Mouse (Mus musculus): ENCODE results near the gene Msmp. TPM values are rescaled to one million over a fixed set of nuclear protein-coding genes. Genes with fewer than 3 reads are reported as not detected.
"Not testable (repeated sequence)": the region's sequence is repeated elsewhere in the genome, so short reads cannot be mapped to it uniquely, and the experiment has no call there.

Msmp gene
- polyA plus RNA-seq, 1 experiment from 2014 or later, result 1.7 TPM

DNA sequence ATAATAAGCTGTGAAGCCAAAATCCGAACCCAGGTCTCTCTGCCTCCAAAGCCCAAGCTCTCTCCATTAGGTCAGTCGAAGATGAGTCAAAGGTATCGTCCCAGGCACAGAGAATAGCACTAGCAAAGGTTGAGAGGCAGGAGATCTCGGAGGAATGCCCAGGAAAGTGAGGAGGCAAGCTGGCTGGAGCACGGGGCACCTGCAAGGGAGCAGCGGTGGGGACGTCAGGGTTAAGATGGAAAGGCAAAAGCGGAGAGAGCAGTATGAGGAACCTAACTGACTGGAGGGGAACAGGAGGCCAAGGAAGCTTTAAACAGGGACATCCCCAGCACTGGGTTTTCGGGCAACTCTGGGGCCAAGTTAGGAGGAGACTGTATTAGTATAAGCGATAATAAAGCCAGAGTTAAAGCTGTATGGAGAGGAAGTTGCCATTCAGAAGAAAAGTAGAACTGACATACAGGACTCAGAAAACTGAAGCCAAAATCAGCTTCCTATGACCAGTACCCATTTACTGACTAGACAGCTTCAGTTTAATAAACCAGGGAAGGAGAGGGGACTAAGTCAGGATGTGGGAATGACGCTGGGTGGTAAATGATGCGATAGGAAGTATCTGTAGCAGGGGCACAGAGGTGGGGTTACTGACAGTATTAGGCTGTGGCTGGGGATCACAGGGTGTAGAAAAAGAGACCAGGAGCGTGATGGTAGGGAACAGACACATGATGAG is 24.6 kb downstream of the Msmp start:
- Histone ChIP-seq H3K4me2 (ENCODE audit: low read length) (no peak overlapping the region), H3K27me3 (replicated peaks; ENCODE audit: control insufficient read depth, insufficient read depth, low read length) (no peaks in the 10 kb centered on the region), H3K36me3 (ENCODE audit: control insufficient read depth, insufficient read depth) (peaks cover 8% of the 10 kb centered on the region), H3K9ac (replicated peaks; ENCODE audit: low read depth, low read length) (no peak overlapping the region), H3K4me1 (replicated peaks; ENCODE audit: control insufficient read depth, insufficient read depth, low read length) (peaks cover 39% of the 10 kb centered on the region), H3K27ac (ENCODE audit: low read length) (no peak overlapping the region), H3K9me3 (ENCODE audit: control insufficient read depth, low read length) (no peaks in the 10 kb centered on the region), H3K4me3 (replicated peaks; ENCODE audit: low read length) (no peak overlapping the region)
- 85% methylated on average over 13 of the region's 13 CpGs for WGBS
- no peak for ATAC-seq

DNA sequence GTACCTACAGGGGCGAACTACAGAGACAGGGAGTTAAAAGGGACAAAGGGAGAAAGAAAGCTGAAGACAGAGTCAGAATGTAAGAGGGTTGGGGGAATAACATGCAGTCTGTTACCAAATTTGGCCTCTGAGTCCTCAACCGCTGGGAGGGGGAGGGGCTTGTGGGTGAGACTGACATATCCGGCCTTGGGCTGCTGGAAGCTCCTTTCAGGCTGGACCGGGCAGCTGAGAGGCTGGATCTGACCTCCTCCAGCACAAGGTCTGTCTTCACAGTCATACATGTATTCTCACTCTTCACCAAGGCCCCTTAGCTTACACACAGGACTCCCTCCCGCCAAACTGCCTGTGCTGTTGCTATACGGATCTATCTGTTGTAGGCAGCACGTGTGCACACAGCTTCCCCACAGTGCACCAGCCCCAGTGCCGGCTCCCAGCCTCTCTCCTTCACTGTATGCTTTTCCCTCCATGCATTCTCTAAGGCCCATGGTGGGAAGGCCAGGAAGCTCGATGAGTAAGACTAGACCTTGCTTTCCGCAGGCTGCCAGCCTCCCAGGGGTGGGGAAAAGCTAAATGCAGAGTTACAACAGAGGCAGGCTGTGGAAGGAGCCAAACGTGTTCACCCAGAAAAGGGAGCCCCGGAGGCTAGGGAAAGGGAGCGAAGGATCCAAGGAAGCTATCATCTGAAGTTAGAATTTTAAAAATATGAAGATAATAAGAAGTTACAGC is 25.5 kb downstream of the Msmp start:
- H3K36me3 ChIP-seq (ENCODE audit: control insufficient read depth, insufficient read depth), result peaks cover 6% of the 10 kb centered on the region
- no peak for ATAC-seq
- H3K4me2 ChIP-seq (ENCODE audit: low read length), result no peak overlapping the region
- H3K9ac ChIP-seq (replicated peaks; ENCODE audit: low read depth, low read length), result peak overlapping the region; percentile 6; the same call in 1 of the 2 replicates
- H3K4me3 ChIP-seq (replicated peaks; ENCODE audit: low read length), result no peak overlapping the region
- H3K9me3 ChIP-seq (ENCODE audit: control insufficient read depth, low read length), result no peaks in the 10 kb centered on the region
- WGBS, result 43% methylated on average over 13 of the region's 13 CpGs
- H3K27ac ChIP-seq (ENCODE audit: low read length), result no peak overlapping the region
- H3K27me3 ChIP-seq (replicated peaks; ENCODE audit: control insufficient read depth, insufficient read depth, low read length), result no peaks in the 10 kb centered on the region
- peaks cover 35% of the 10 kb centered on the region for H3K4me1 ChIP-seq (replicated peaks; ENCODE audit: control insufficient read depth, insufficient read depth, low read length)

DNA sequence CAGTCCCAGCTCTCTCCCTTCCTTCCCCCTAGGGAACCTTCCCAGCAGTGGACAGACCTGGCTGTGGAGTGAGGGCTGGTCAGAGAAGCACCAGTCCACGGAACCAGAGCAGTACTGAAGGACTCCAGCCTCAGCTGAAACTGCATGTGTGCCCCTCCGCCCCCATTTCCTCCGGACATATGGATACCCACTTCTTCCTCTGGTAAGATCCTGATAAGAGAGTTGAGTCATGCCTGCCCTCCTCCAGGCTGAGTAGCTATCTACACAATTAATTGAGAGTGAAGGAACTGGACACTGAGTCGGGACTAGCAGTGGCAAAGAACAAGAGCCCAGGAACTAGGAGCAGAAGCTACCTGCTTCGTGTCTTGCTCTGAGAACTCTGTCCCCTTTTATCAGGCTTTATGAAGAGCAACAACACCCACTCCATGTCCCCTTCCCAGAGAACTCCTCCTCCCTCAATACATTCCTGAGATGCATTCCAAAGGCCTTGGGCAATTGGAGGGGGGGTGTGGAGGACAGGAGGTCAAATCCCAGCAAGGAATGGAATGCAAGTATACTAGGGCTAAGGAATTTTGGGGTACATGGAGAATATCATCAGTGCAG is 26.2 kb downstream of the Msmp start:
- H3K9ac ChIP-seq (replicated peaks; ENCODE audit: low read depth, low read length), result no peak overlapping the region

DNA sequence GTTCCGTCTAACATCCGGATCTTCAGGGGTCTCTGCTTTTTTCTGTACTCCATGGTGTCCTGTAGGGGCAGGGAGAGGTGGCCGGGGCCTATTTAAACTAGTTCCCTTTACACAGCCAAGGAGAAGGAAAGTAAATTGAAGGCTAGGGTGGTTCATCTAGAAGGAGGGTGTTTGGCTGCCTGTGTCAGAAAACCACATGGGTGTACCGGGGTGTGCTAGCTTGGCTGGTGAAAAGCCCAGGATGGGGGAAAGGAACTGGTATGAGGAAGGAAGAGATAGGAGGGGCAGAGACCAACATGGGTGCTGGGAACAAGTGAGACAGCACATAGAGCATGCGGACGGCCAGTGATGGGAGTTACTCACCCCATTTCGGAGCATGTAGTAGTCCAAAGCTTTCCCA is 28.4 kb downstream of the Msmp start:
- no peak for ATAC-seq
- peaks cover 26% of the 10 kb centered on the region for H3K36me3 ChIP-seq (ENCODE audit: control insufficient read depth, insufficient read depth)
- WGBS, result 97% methylated on average over 7 of the region's 7 CpGs

More for the DNA sequence above, 26.2 kb downstream of the Msmp start:
- H3K4me2 ChIP-seq (ENCODE audit: low read length), result no peak overlapping the region
- no peak for ATAC-seq
- no peaks in the 10 kb centered on the region for H3K9me3 ChIP-seq (ENCODE audit: control insufficient read depth, low read length)
- H3K27ac ChIP-seq (ENCODE audit: low read length), result no peak overlapping the region
- 60% methylated on average over 5 of the region's 5 CpGs for WGBS
- peaks cover 28% of the 10 kb centered on the region for H3K4me1 ChIP-seq (replicated peaks; ENCODE audit: control insufficient read depth, insufficient read depth, low read length)
- H3K36me3 ChIP-seq (ENCODE audit: control insufficient read depth, insufficient read depth), result peaks cover 12% of the 10 kb centered on the region
- no peaks in the 10 kb centered on the region for H3K27me3 ChIP-seq (replicated peaks; ENCODE audit: control insufficient read depth, insufficient read depth, low read length)
- H3K4me3 ChIP-seq (replicated peaks; ENCODE audit: low read length), result no peak overlapping the region

DNA sequence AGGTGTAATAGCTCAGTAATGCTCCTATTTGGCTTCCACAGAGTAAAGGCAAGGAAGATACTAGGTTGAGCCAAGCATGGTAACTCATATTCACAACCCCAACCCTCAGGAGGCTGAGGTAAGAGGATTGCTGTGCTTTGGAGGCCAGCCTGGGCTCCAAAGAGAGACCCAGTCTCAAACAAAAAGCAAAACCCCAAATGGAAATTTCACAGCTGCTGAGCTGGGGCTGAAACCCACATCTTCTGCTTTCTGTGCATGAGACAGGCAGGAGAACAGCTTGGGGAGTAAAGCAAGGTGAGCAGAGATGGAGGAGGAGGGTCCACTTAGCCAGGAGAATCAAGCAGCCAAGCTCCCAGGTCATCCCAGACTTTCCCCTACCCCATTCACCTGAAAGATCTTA is 30.4 kb downstream of the Msmp start:
- Histone ChIP-seq H3K4me3 (replicated peaks; ENCODE audit: low read length) (no peak overlapping the region), H3K4me2 (ENCODE audit: low read length) (no peak overlapping the region), H3K27me3 (replicated peaks; ENCODE audit: control insufficient read depth, insufficient read depth, low read length) (no peaks in the 10 kb centered on the region), H3K36me3 (ENCODE audit: control insufficient read depth, insufficient read depth) (peaks cover 41% of the 10 kb centered on the region), H3K9me3 (ENCODE audit: control insufficient read depth, low read length) (no peaks in the 10 kb centered on the region), H3K9ac (replicated peaks; ENCODE audit: low read depth, low read length) (no peak overlapping the region), H3K4me1 (replicated peaks; ENCODE audit: control insufficient read depth, insufficient read depth, low read length) (peaks cover 4% of the 10 kb centered on the region; the same call in 1 of the 2 replicates), H3K27ac (ENCODE audit: low read length) (no peak overlapping the region)
- ATAC-seq, result no peak

More for the DNA sequence above, 28.4 kb downstream of the Msmp start:
- Histone ChIP-seq H3K4me3 (replicated peaks; ENCODE audit: low read length) (no peak overlapping the region), H3K4me1 (replicated peaks; ENCODE audit: control insufficient read depth, insufficient read depth, low read length) (peaks cover 20% of the 10 kb centered on the region), H3K27ac (ENCODE audit: low read length) (no peak overlapping the region), H3K4me2 (ENCODE audit: low read length) (no peak overlapping the region), H3K27me3 (replicated peaks; ENCODE audit: control insufficient read depth, insufficient read depth, low read length) (no peaks in the 10 kb centered on the region), H3K9me3 (ENCODE audit: control insufficient read depth, low read length) (no peaks in the 10 kb centered on the region), H3K9ac (replicated peaks; ENCODE audit: low read depth, low read length) (no peak overlapping the region)

DNA sequence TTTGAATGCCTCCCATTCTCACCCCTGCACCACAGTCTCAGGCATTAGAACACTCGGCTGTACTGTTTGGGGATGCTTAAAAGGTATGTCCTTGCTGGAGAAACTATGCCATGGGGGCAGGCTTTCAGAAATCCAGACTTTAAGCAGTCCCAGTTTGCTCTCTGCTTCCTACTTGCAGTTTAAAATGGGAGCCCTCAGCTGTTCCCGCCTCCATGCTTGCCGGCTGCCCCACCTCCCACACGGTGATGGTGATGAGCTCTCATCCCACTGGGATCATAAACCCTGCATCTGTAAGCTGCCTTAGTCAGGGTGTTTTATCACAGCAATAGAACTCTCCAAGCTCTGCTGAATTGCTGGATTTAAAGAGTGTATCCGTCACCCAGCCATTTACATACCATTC is 31.9 kb downstream of the Msmp start:
- H3K27me3 ChIP-seq (replicated peaks; ENCODE audit: control insufficient read depth, insufficient read depth, low read length), result no peaks in the 10 kb centered on the region
- no peak overlapping the region for H3K4me2 ChIP-seq (ENCODE audit: low read length)
- H3K9me3 ChIP-seq (ENCODE audit: control insufficient read depth, low read length), result no peaks in the 10 kb centered on the region
- H3K4me1 ChIP-seq (replicated peaks; ENCODE audit: control insufficient read depth, insufficient read depth, low read length), result no peaks in the 10 kb centered on the region
- peaks cover 48% of the 10 kb centered on the region for H3K36me3 ChIP-seq (ENCODE audit: control insufficient read depth, insufficient read depth)
- H3K9ac ChIP-seq (replicated peaks; ENCODE audit: low read depth, low read length), result no peak overlapping the region
- H3K27ac ChIP-seq (ENCODE audit: low read length), result no peak overlapping the region
- 98% methylated on average over 5 of the region's 5 CpGs for WGBS
- H3K4me3 ChIP-seq (replicated peaks; ENCODE audit: low read length), result no peak overlapping the region
- no peak for ATAC-seq

DNA sequence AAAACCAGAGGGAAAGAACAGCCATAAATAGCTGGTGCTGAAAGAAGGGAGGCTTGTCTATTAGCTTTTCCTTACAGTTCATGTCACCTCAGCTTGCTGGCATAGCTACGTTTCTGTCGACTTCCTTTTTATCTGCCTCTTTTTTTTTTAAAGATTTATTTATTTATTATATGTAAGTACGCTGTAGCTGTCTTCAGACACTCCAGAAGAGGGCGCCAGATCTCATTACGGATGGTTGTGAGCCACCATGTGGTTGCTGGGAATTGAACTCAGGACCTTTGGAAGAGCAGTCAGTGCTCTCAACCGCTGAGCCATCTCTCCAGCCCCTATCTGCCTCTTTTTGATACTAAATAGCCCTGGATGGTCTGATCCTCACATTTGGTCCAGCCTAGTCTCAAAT is 32.4 kb downstream of the Msmp start:
- H3K36me3 ChIP-seq (ENCODE audit: control insufficient read depth, insufficient read depth), result peaks cover 54% of the 10 kb centered on the region
- not testable (repeated sequence) for H3K4me3 ChIP-seq (replicated peaks; ENCODE audit: low read length); ATAC-seq; H3K27me3 ChIP-seq (replicated peaks; ENCODE audit: control insufficient read depth, insufficient read depth, low read length); H3K9ac ChIP-seq (replicated peaks; ENCODE audit: low read depth, low read length); H3K4me1 ChIP-seq (replicated peaks; ENCODE audit: control insufficient read depth, insufficient read depth, low read length); H3K9me3 ChIP-seq (ENCODE audit: control insufficient read depth, low read length); H3K4me2 ChIP-seq (ENCODE audit: low read length); H3K27ac ChIP-seq (ENCODE audit: low read length)
- 89% methylated on average over 6 of the region's 6 CpGs for WGBS

DNA sequence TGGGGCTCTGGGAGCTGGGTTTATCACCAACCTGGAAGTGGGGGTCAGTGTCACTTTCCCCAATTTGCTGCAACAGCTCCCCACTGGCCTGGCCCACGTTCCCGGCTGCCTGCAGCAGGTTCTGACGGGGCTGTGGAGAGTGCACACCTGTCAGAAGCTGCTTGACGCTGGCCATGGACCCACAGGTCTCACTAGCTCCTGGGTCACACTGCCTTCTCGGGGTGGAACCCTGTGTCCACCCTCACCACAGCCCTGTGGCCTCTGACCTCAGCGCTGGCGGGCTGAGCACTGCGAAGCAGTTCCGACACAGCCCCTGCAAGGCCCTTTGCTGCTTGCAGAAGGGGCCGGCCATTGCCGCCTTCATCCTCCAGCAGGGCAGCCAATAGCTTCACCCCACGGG is 35.2 kb downstream of the Msmp start:
- no peak overlapping the region for H3K9ac ChIP-seq (replicated peaks; ENCODE audit: low read depth, low read length)
- no peak for ATAC-seq
- no peaks in the 10 kb centered on the region for H3K27me3 ChIP-seq (replicated peaks; ENCODE audit: control insufficient read depth, insufficient read depth, low read length)
- no peaks in the 10 kb centered on the region for H3K4me1 ChIP-seq (replicated peaks; ENCODE audit: control insufficient read depth, insufficient read depth, low read length)
- no peak overlapping the region for H3K27ac ChIP-seq (ENCODE audit: low read length)
- H3K36me3 ChIP-seq (ENCODE audit: control insufficient read depth, insufficient read depth), result peaks cover 64% of the 10 kb centered on the region
- H3K4me3 ChIP-seq (replicated peaks; ENCODE audit: low read length), result no peak overlapping the region
- no peak overlapping the region for H3K4me2 ChIP-seq (ENCODE audit: low read length)
- no peaks in the 10 kb centered on the region for H3K9me3 ChIP-seq (ENCODE audit: control insufficient read depth, low read length)
- 96% methylated on average over 12 of the region's 12 CpGs for WGBS

DNA sequence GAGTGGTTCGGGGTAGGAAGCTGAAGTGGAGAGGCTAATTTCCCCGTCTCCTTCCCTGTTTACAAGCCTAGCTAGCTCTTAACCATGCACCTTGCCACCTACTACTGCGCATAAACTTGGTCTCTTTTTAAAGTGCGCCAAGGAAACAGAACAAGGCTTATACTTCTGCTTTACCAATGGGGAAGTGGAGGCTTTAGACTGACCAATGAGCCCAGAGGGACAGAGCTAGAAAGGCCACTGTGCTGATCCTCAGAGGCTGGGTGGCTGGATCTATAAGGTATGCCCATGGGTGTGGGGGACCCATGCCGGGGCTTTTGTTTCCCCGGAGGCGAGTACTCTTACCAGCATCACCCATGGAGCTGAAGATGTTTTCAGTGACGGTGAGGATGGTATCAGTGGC is 37.1 kb downstream of the Msmp start:
- H3K9ac ChIP-seq (replicated peaks; ENCODE audit: low read depth, low read length), result no peak overlapping the region
- no peak overlapping the region for H3K4me2 ChIP-seq (ENCODE audit: low read length)
- no peak for ATAC-seq
- no peaks in the 10 kb centered on the region for H3K27me3 ChIP-seq (replicated peaks; ENCODE audit: control insufficient read depth, insufficient read depth, low read length)
- no peaks in the 10 kb centered on the region for H3K9me3 ChIP-seq (ENCODE audit: control insufficient read depth, low read length)
- H3K4me3 ChIP-seq (replicated peaks; ENCODE audit: low read length), result no peak overlapping the region
- WGBS, result 95% methylated on average over 8 of the region's 8 CpGs
- H3K4me1 ChIP-seq (replicated peaks; ENCODE audit: control insufficient read depth, insufficient read depth, low read length), result no peaks in the 10 kb centered on the region
- peaks cover 63% of the 10 kb centered on the region for H3K36me3 ChIP-seq (ENCODE audit: control insufficient read depth, insufficient read depth)
- no peak overlapping the region for H3K27ac ChIP-seq (ENCODE audit: low read length)
